Mouse (Mus musculus) small intestine, adult 2 months (tissue): ENCODE measurements around the gene Abca12.

Source experiments
- CTCF ChIP-seq: fragments of 200-500 bp; IDR thresholded peaks from 2 replicates; pipeline ENCODE4 v1.5.1; 2012; ENCODE audit warnings: low read depth, mild to moderate bottlenecking, control low read depth, inconsistent platforms, low read length, moderate library complexity, mixed read lengths; ENCODE audit not compliant: insufficient replicate concordance, insufficient read length; ENCODE audit errors: extremely low read depth
- POLR2A ChIP-seq: fragments of 200-500 bp; IDR thresholded peaks from 2 replicates; pipeline ENCODE4 v1.6.1; 2012; ENCODE audit warnings: low read depth, mild to moderate bottlenecking, control low read depth, inconsistent platforms, low read length, moderate library complexity

- TF ChIP-seq POLR2A (no peak), CTCF (no peak)
Observed at GRCm38 (mm10) chr1:71235335-71235734, 179.4 kb downstream of the Abca12 start.
